Mouse (Mus musculus): ENCODE measurements around the gene Ms4a14. TPM values are rescaled to one million over a fixed set of nuclear protein-coding genes. Genes with fewer than 3 reads are reported as not detected.

Ms4a14 gene
- not detected in 2 replicates for polyA plus RNA-seq (2015; fragmentation: Nextera tagmentation; extraction: Ambion mirVana)

- no peaks in the 10 kb centered on the region for H3K9me3 ChIP-seq (replicated peaks; ENCODE audit: control insufficient read depth, low read length)
- no peak within 1 kb of the TSS for H3K27ac ChIP-seq (ENCODE audit: low read length)
- H3K9ac ChIP-seq (ENCODE audit: low read depth, low read length) = no peak within 1 kb of the TSS
- H3K4me1 ChIP-seq (ENCODE audit: control insufficient read depth, low read depth, low read length) = no peaks in the 10 kb centered on the region
- no peak within 1 kb of the TSS for H3K4me2 ChIP-seq (ENCODE audit: low read depth, low read length)
- no peak within 1 kb of the TSS for H3K4me3 ChIP-seq (ENCODE audit: low read depth, low read length)
- H3K27me3 ChIP-seq (ENCODE audit: control insufficient read depth, insufficient read depth, low read depth, low read length) = no peaks in the 10 kb centered on the region
- ATAC-seq (ENCODE audit: low read depth) = no peak
- 34% methylated on average over 1 of the region's 1 CpGs for whole genome bisulfite sequencing (ENCODE audit: insufficient replicate concordance)
- no peaks in the 10 kb centered on the region for H3K36me3 ChIP-seq (ENCODE audit: control insufficient read depth, insufficient read depth)
Observed at GRCm38 (mm10) chr19:11314354-11314753, at the start of gene Ms4a14. TSS of gene Ms4a14 (minus strand) at chr19:11314454.

GRCm38 (mm10) chr19:11362002-11362401, 47.7 kb upstream of the Ms4a14 start:
- Histone ChIP-seq H3K4me1 (ENCODE audit: control insufficient read depth, low read depth, low read length) (no peaks in the 10 kb centered on the region), H3K27ac (ENCODE audit: low read length) (no peak overlapping the region), H3K36me3 (ENCODE audit: control insufficient read depth, insufficient read depth) (no peaks in the 10 kb centered on the region), H3K27me3 (ENCODE audit: control insufficient read depth, insufficient read depth, low read depth, low read length) (no peaks in the 10 kb centered on the region), H3K9ac (ENCODE audit: low read depth, low read length) (no peak overlapping the region), H3K4me2 (ENCODE audit: low read depth, low read length) (no peak overlapping the region), H3K9me3 (replicated peaks; ENCODE audit: control insufficient read depth, low read length) (no peaks in the 10 kb centered on the region), H3K4me3 (ENCODE audit: low read depth, low read length) (no peak overlapping the region)
- no peak for ATAC-seq (ENCODE audit: low read depth)

DNA sequence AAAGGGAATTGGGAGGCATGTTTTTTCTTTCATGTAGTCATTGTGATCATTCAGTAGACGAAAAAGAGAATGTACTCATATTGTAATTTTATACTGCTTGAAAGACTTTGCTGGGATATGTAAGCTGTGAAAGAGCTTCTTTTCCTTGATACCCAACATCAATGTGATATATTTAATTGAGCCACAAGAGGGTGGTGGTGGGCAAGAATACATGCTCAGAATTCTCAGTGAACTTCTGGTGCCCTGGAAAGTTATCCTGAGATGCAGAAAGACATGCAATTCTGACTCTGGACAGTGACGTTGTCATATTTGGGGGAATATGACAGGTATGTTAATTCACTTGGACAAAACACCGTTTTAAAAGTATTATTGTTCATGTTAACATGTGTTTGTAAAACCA, 45.9 kb upstream of the Ms4a14 start:
- Histone ChIP-seq H3K4me3 (ENCODE audit: low read depth, low read length) (no peak overlapping the region), H3K4me1 (ENCODE audit: control insufficient read depth, low read depth, low read length) (no peaks in the 10 kb centered on the region), H3K36me3 (ENCODE audit: control insufficient read depth, insufficient read depth) (no peaks in the 10 kb centered on the region), H3K27ac (ENCODE audit: low read length) (no peak overlapping the region), H3K27me3 (ENCODE audit: control insufficient read depth, insufficient read depth, low read depth, low read length) (no peaks in the 10 kb centered on the region), H3K9ac (ENCODE audit: low read depth, low read length) (no peak overlapping the region), H3K9me3 (replicated peaks; ENCODE audit: control insufficient read depth, low read length) (no peaks in the 10 kb centered on the region), H3K4me2 (ENCODE audit: low read depth, low read length) (no peak overlapping the region)
- WGBS (ENCODE audit: insufficient replicate concordance) = 45% methylated on average over 3 of the region's 3 CpGs
- no peak for ATAC-seq (ENCODE audit: low read depth)

- Histone ChIP-seq H3K9ac (ENCODE audit: low read depth, low read length) (no peak overlapping the region), H3K9me3 (replicated peaks; ENCODE audit: control insufficient read depth, low read length) (no peaks in the 10 kb centered on the region), H3K4me1 (ENCODE audit: control insufficient read depth, low read depth, low read length) (no peaks in the 10 kb centered on the region), H3K4me3 (ENCODE audit: low read depth, low read length) (no peak overlapping the region), H3K27me3 (ENCODE audit: control insufficient read depth, insufficient read depth, low read depth, low read length) (no peaks in the 10 kb centered on the region), H3K4me2 (ENCODE audit: low read depth, low read length) (no peak overlapping the region), H3K36me3 (ENCODE audit: control insufficient read depth, insufficient read depth) (no peaks in the 10 kb centered on the region), H3K27ac (ENCODE audit: low read length) (no peak overlapping the region)
- ATAC-seq (ENCODE audit: low read depth) = no peak
- WGBS (ENCODE audit: insufficient replicate concordance) = 32% methylated on average over 7 of the region's 7 CpGs
Observed at GRCm38 (mm10) chr19:11355730-11356129, 41.5 kb upstream of the Ms4a14 start.

DNA sequence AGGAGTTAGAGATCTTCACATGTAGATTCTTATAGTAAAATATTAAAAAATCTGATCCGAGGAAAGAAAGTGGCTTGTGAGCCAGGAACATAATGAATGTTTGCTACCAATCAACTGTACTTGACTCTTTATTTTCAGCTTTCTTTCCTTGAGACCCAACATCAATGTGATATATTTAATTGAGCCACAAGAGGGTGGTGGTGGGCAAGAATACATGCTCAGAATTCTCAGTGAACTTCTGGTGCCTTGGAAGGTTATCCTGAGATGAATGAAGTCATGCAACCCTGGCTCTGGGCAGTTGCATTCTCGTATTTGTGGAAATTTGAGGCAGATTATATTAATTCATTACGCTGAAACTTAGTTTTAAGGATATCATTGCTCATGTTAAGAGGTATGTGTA, 37.6 kb upstream of the Ms4a14 start:
- ATAC-seq (ENCODE audit: low read depth) = no peak
- no peak overlapping the region for H3K4me2 ChIP-seq (ENCODE audit: low read depth, low read length)
- no peak overlapping the region for H3K4me3 ChIP-seq (ENCODE audit: low read depth, low read length)
- no peaks in the 10 kb centered on the region for H3K36me3 ChIP-seq (ENCODE audit: control insufficient read depth, insufficient read depth)
- H3K9ac ChIP-seq (ENCODE audit: low read depth, low read length) = no peak overlapping the region
- no peak overlapping the region for H3K27ac ChIP-seq (ENCODE audit: low read length)
- H3K27me3 ChIP-seq (ENCODE audit: control insufficient read depth, insufficient read depth, low read depth, low read length) = no peaks in the 10 kb centered on the region
- WGBS (ENCODE audit: insufficient replicate concordance) = 28% methylated on average over 3 of the region's 3 CpGs
- H3K4me1 ChIP-seq (ENCODE audit: control insufficient read depth, low read depth, low read length) = no peaks in the 10 kb centered on the region
- H3K9me3 ChIP-seq (replicated peaks; ENCODE audit: control insufficient read depth, low read length) = no peaks in the 10 kb centered on the region

DNA sequence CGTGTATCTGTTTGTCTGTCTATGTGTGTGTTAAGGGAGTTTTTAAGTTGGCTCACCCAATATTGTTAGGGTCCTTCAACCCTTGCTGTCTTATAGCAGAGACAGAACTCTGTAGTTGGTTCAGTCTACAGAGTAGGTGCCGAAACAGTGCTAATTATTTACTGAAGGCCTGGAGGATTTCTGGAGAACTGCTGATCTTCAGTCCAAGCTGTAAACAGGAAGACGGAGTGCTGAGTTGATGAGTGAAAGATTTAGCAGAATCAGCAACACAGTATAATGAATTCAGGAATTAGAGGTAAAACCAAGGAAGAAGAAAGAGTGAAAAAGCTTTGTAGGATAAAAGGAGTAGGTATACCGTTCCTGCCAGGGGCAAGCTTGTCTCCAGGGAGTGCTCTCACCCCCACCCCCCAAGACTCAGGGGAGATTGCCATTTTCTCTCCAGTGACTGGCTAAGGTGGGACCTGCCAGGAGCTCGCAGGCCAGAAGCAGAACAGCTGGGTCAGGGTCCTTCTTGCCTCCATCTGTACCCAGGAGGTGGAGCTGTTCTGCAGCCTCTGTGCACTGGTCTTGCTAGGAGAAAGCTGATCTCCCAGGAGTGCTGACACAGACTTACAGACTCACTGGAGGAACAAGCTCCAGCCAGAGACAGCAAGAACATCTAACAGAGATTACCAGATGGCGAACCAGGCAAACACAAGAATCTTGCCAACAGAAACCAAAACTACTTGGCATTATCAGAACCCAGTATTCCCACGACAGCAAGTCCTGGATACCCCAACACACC, 35.6 kb upstream of the Ms4a14 start:
- Histone ChIP-seq H3K27me3 (ENCODE audit: control insufficient read depth, insufficient read depth, low read depth, low read length) (no peaks in the 10 kb centered on the region), H3K4me3 (ENCODE audit: low read depth, low read length) (no peak overlapping the region), H3K4me1 (ENCODE audit: control insufficient read depth, low read depth, low read length) (no peaks in the 10 kb centered on the region), H3K27ac (ENCODE audit: low read length) (no peak overlapping the region), H3K9ac (ENCODE audit: low read depth, low read length) (no peak overlapping the region), H3K9me3 (replicated peaks; ENCODE audit: control insufficient read depth, low read length) (no peaks in the 10 kb centered on the region), H3K36me3 (ENCODE audit: control insufficient read depth, insufficient read depth) (no peaks in the 10 kb centered on the region), H3K4me2 (ENCODE audit: low read depth, low read length) (no peak overlapping the region)
- WGBS (ENCODE audit: insufficient replicate concordance) = 43% methylated on average over 7 of the region's 7 CpGs
- ATAC-seq (ENCODE audit: low read depth) = no peak

DNA sequence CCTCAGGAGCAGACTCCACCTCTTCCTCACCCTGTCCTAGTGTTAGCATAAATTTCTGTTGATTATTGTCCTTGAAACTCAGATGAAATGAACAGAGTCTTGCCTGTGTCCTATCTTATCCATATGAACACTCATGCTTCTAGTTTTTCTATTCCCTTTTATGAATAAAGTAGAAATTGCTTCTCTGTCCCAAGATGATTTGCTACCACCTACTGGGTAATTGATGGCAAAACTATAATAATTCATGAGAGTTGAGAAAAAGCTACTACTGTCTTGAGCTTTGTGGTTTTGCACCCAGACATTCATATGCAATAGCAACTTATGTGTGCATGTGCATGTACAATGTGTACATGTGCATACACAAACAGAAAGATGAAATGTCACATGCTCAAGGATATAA, 29.7 kb upstream of the Ms4a14 start:
- no peaks in the 10 kb centered on the region for H3K9me3 ChIP-seq (replicated peaks; ENCODE audit: control insufficient read depth, low read length)
- no peak overlapping the region for H3K27ac ChIP-seq (ENCODE audit: low read length)
- H3K4me1 ChIP-seq (ENCODE audit: control insufficient read depth, low read depth, low read length) = no peaks in the 10 kb centered on the region
- no peaks in the 10 kb centered on the region for H3K27me3 ChIP-seq (ENCODE audit: control insufficient read depth, insufficient read depth, low read depth, low read length)
- no peaks in the 10 kb centered on the region for H3K36me3 ChIP-seq (ENCODE audit: control insufficient read depth, insufficient read depth)
- no peak overlapping the region for H3K4me3 ChIP-seq (ENCODE audit: low read depth, low read length)
- ATAC-seq (ENCODE audit: low read depth) = no peak
- H3K4me2 ChIP-seq (ENCODE audit: low read depth, low read length) = no peak overlapping the region
- no peak overlapping the region for H3K9ac ChIP-seq (ENCODE audit: low read depth, low read length)

GRCm38 (mm10) chr19:11343147-11343546, 28.9 kb upstream of the Ms4a14 start:
- no peaks in the 10 kb centered on the region for H3K36me3 ChIP-seq (ENCODE audit: control insufficient read depth, insufficient read depth)
- H3K27me3 ChIP-seq (ENCODE audit: control insufficient read depth, insufficient read depth, low read depth, low read length) = no peaks in the 10 kb centered on the region
- no peak for ATAC-seq (ENCODE audit: low read depth)
- H3K9ac ChIP-seq (ENCODE audit: low read depth, low read length) = no peak overlapping the region
- H3K9me3 ChIP-seq (replicated peaks; ENCODE audit: control insufficient read depth, low read length) = no peaks in the 10 kb centered on the region
- H3K4me2 ChIP-seq (ENCODE audit: low read depth, low read length) = no peak overlapping the region
- H3K4me1 ChIP-seq (ENCODE audit: control insufficient read depth, low read depth, low read length) = no peaks in the 10 kb centered on the region
- H3K4me3 ChIP-seq (ENCODE audit: low read depth, low read length) = no peak overlapping the region
- H3K27ac ChIP-seq (ENCODE audit: low read length) = no peak overlapping the region

DNA sequence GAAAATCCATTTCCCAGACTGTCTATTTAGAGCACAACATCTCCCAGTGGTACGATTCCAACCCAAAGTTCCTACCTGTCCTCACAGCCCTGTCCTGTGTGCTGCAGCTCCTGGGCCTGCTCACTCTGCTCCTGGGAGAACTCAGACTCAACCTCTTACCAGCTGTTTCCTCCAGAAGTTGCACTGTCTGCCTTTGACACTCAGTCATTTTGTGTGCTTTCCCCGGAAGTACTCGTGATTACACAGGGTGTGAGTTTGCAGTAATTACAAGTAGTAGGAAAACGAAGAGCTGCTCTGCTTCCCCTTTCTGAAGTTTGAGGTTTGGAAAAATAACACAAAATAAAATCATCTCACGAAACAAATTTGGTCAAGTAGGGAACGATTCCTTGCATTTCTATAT, 21.7 kb upstream of the Ms4a14 start, which contains the start of gene Ms4a7:
TSS of gene Ms4a7 (minus strand) at position 215 of the 400 bp plus-strand sequence.
- Histone ChIP-seq H3K9me3 (replicated peaks; ENCODE audit: control insufficient read depth, low read length) (no peaks in the 10 kb centered on the region), H3K4me3 (ENCODE audit: low read depth, low read length) (no peak within 1 kb of the TSS), H3K4me1 (ENCODE audit: control insufficient read depth, low read depth, low read length) (no peaks in the 10 kb centered on the region), H3K4me2 (ENCODE audit: low read depth, low read length) (no peak within 1 kb of the TSS), H3K27ac (ENCODE audit: low read length) (no peak within 1 kb of the TSS), H3K27me3 (ENCODE audit: control insufficient read depth, insufficient read depth, low read depth, low read length) (no peaks in the 10 kb centered on the region), H3K9ac (ENCODE audit: low read depth, low read length) (no peak within 1 kb of the TSS), H3K36me3 (ENCODE audit: control insufficient read depth, insufficient read depth) (no peaks in the 10 kb centered on the region)
- 27% methylated on average over 6 of the region's 6 CpGs for WGBS (ENCODE audit: insufficient replicate concordance)
- ATAC-seq (ENCODE audit: low read depth) = no peak
